Mouse (Mus musculus) lung, postnatal 0 days (tissue): ENCODE results near the gene Tor1aip2. TPM values are rescaled to one million over a fixed set of nuclear protein-coding genes. Genes with fewer than 3 reads are reported as not detected.

Experiments used
- ATAC-seq: fragments of 200-750 bp; cut with Nextera tagmentation; 2 replicates; pipeline ENCODE4 v1.8.0; 2017; ENCODE audit warnings: moderate library complexity
- DNase-seq: peaks from one replicate; pipeline ENCODE4 v3.0.0-alpha.2; 2016; ENCODE audit warnings: low spot score
- H3K27ac ChIP-seq: fragments of 300-500 bp; sonication (generic); 2 replicates; pipeline ENCODE4 v1.5.1; 2014; ENCODE audit warnings: antibody characterized with exemption, mild to moderate bottlenecking, low read length, mixed read lengths
- H3K27me3 ChIP-seq: fragments of 300-500 bp; sonication (generic); replicated peaks from 2 replicates; pipeline ENCODE4 v1.6.1; 2014; ENCODE audit warnings: low read length, mixed read lengths; ENCODE audit not compliant: insufficient read depth
- H3K36me3 ChIP-seq: fragments of 300-500 bp; sonication (generic); 2 replicates; pipeline ENCODE4 v1.6.1; 2014; ENCODE audit warnings: low read length, mixed read lengths; ENCODE audit not compliant: insufficient read depth
- H3K4me1 ChIP-seq: fragments of 300-500 bp; sonication (generic); 2 replicates; pipeline ENCODE4 v1.6.1; 2014; ENCODE audit warnings: antibody characterized with exemption, low read depth, low read length, mixed read lengths; ENCODE audit not compliant: insufficient read depth
- H3K4me2 ChIP-seq: fragments of 300-500 bp; sonication (generic); replicated peaks from 2 replicates; pipeline ENCODE4 v1.6.1; 2014; ENCODE audit warnings: low read depth, mild to moderate bottlenecking, low read length, moderate library complexity, mixed read lengths
- H3K4me3 ChIP-seq: fragments of 300-500 bp; sonication (generic); 2 replicates; pipeline ENCODE4 v1.5.1; 2014; ENCODE audit warnings: low read depth, low read length
- H3K9ac ChIP-seq: fragments of 300-500 bp; sonication (generic); replicated peaks from 2 replicates; pipeline ENCODE4 v1.6.1; 2014; ENCODE audit warnings: low read depth, mild to moderate bottlenecking
- H3K9me3 ChIP-seq: fragments of 300-500 bp; sonication (generic); 2 replicates; pipeline ENCODE4 v1.6.1; 2016; ENCODE audit warnings: low read length, mixed read lengths
- CTCF ChIP-seq: IDR thresholded peaks from 2 replicates; pipeline ENCODE4 v1.5.1; 2016; ENCODE audit warnings: antibody characterized with exemption, mild to moderate bottlenecking
- EP300 ChIP-seq: IDR thresholded peaks from 2 replicates; pipeline ENCODE4 v1.6.1; 2016; ENCODE audit warnings: antibody characterized with exemption, mild to moderate bottlenecking, control low read depth
- WGBS: fragments of 180-500 bp; shearing (Covaris S2); extraction: QIAGEN DNeasy Blood & Tissue Kit; methylation state at CpG from one replicate; pipeline ENCODE4 v1.1.7; 2014; 5-methylcytosine and 5-hydroxymethylcytosine counted together
- polyA plus RNA-seq: library from polyadenylated mRNA; unstranded; fragments of >200 nt; fragmentation: Nextera tagmentation; extraction: Ambion mirVana; gene quantifications from 2 replicates; pipeline ENCODE4 v1.2.1, GENCODE M21; 2015

Gene Tor1aip2
- polyA plus RNA-seq, 1 experiment from 2014 or later, result 55.2 TPM

DNA sequence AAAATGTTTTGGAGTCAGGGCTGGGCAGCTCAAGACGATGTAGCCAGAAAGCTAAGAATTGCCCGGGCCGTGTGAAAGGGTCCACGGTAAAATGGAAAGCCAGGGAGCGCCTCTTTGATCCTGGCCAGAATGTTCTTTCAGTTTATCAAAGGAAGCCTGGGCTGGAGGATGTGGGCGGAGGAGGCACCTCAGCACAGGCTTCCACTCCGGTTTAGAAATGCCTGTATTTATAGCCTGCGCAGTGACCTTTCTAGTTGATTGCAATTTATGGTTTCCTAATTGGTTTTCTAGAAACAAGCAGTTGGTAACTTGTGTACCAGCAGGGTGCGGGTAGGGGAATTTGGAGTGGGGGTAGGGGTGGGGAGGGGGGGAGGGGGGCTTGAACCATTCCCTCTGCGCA lies 73.2 kb downstream of the Tor1aip2 start:
- ATAC-seq (no peak), DNase-seq (no peak)
- TF ChIP-seq EP300, result no peak
- TF ChIP-seq CTCF, result no peak
- no peak overlapping the region for H3K4me2 ChIP-seq
- no peak overlapping the region for H3K27ac ChIP-seq
- WGBS, result 41% methylated on average over 10 of the region's 10 CpGs
- no peak overlapping the region for H3K9ac ChIP-seq
- H3K9me3 ChIP-seq, result no peaks in the 10 kb centered on the region
- 0 out of 2 replicates have a peak, but pooled peaks cover 3% of the 10 kb centered on the region for H3K4me1 ChIP-seq
- no peaks in the 10 kb centered on the region for H3K27me3 ChIP-seq
- H3K4me3 ChIP-seq, result no peak overlapping the region
- H3K36me3 ChIP-seq, result no peaks in the 10 kb centered on the region

GRCm38 (mm10) chr1:156111090-156111489 lies 75.9 kb downstream of the Tor1aip2 start:
- Histone ChIP-seq H3K9me3 (no peaks in the 10 kb centered on the region), H3K4me2 (no peak overlapping the region), H3K4me1 (0 out of 2 replicates have a peak, but pooled peaks cover 3% of the 10 kb centered on the region), H3K4me3 (no peak overlapping the region), H3K9ac (no peak overlapping the region), H3K27ac (no peak overlapping the region), H3K27me3 (no peaks in the 10 kb centered on the region), H3K36me3 (no peaks in the 10 kb centered on the region)
- WGBS, result 74% methylated on average over 9 of the region's 9 CpGs
- no peak for TF ChIP-seq EP300
- peak; percentile 43 for TF ChIP-seq CTCF
- DNase-seq (no peak), ATAC-seq (no peak)

DNA sequence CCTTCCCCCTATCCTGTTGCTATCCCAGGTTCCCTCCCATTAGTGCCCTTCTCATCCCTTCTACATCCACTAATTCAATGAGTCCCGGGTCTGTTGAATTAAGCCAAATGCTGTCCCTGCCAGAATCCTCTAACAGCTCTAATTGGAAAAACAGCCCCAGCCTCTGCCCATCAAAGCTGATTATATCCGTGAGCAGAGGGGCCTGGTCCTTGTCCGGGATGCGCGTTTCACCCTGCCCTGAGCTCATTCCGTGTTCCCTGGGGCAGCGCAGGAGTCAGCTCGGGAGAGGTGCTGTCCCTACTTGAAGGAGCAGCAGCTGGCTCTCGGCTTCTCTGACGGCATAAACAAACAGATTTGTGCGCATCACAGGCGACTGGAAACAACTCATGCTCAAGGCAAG lies 76.5 kb downstream of the Tor1aip2 start:
- Histone ChIP-seq H3K36me3 (no peaks in the 10 kb centered on the region), H3K27ac (no peak overlapping the region), H3K9me3 (no peaks in the 10 kb centered on the region), H3K9ac (no peak overlapping the region), H3K4me2 (no peak overlapping the region), H3K27me3 (no peaks in the 10 kb centered on the region), H3K4me1 (0 out of 2 replicates have a peak, but pooled peaks cover 3% of the 10 kb centered on the region), H3K4me3 (no peak overlapping the region)
- ATAC-seq (no peak), DNase-seq (no peak)
- no peak for TF ChIP-seq EP300
- TF ChIP-seq CTCF, result no peak
- WGBS, result 35% methylated on average over 12 of the region's 12 CpGs

DNA sequence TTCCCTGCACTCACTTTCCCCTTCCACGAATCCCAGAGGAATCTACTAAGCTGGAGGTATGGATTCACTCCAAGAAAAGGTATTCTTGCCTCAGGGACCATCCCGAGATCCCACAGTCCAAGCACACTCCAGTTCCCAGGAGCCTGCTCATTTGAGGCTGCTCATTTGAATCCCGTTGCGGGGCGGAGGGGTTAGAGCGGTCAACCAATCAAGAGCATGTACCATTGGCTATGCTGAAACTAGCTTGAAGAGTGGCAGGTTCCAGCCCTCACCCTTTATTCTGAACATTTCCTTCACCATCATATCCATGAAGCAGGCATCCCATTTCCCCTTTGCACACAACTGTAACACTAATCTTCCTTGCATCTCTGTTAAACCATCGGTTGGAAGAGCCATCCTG lies 76.9 kb downstream of the Tor1aip2 start:
- Histone ChIP-seq H3K27ac (no peak overlapping the region), H3K9me3 (no peaks in the 10 kb centered on the region), H3K4me2 (no peak overlapping the region), H3K27me3 (no peaks in the 10 kb centered on the region), H3K36me3 (no peaks in the 10 kb centered on the region), H3K9ac (no peak overlapping the region), H3K4me1 (0 out of 2 replicates have a peak, but pooled peaks cover 3% of the 10 kb centered on the region), H3K4me3 (no peak overlapping the region)
- DNase-seq (no peak), ATAC-seq (no peak)
- WGBS, result 60% methylated on average over 7 of the region's 7 CpGs
- no peak for TF ChIP-seq EP300
- no peak for TF ChIP-seq CTCF

- H3K27ac ChIP-seq, result no peak overlapping the region
- no peaks in the 10 kb centered on the region for H3K27me3 ChIP-seq
- H3K4me1 ChIP-seq, result 0 out of 2 replicates have a peak, but pooled peaks cover 3% of the 10 kb centered on the region
- no peak for DNase-seq
- H3K4me3 ChIP-seq, result no peak overlapping the region
- H3K36me3 ChIP-seq, result no peaks in the 10 kb centered on the region
- TF ChIP-seq EP300, result no peak
- TF ChIP-seq CTCF, result no peak
- no peak overlapping the region for H3K9ac ChIP-seq
- no peaks in the 10 kb centered on the region for H3K9me3 ChIP-seq
- no peak for ATAC-seq
- 69% methylated on average over 8 of the region's 8 CpGs for WGBS
- H3K4me2 ChIP-seq, result no peak overlapping the region
Measured at GRCm38 (mm10) chr1:156113884-156114499, 78.8 kb downstream of the Tor1aip2 start.

GRCm38 (mm10) chr1:156116770-156117169 lies 81.6 kb downstream of the Tor1aip2 start:
- no peaks in the 10 kb centered on the region for H3K9me3 ChIP-seq
- no peak overlapping the region for H3K4me2 ChIP-seq
- 25% methylated on average over 3 of the region's 3 CpGs for WGBS
- ATAC-seq (no peak), DNase-seq (no peak)
- no peaks in the 10 kb centered on the region for H3K27me3 ChIP-seq
- TF ChIP-seq CTCF (no peak), EP300 (no peak)
- no peak overlapping the region for H3K4me3 ChIP-seq
- H3K4me1 ChIP-seq, result no peaks in the 10 kb centered on the region
- no peaks in the 10 kb centered on the region for H3K36me3 ChIP-seq
- H3K27ac ChIP-seq, result no peak overlapping the region
- H3K9ac ChIP-seq, result no peak overlapping the region

Other genes with a start within 250 kb of the Tor1aip2 start
- gene Qsox1, start 222.5 kb upstream of the Tor1aip2 start, polyA plus RNA-seq, result 58.1 and 62.9 TPM in 2 replicates
- gene Cep350, start 62.1 kb upstream of the Tor1aip2 start, polyA plus RNA-seq, result 9.3 and 11.0 TPM in 2 replicates
- 51.1 and 54.8 TPM in 2 replicates for gene Tor1aip1, start 1.1 kb downstream of the Tor1aip2 start, polyA plus RNA-seq
- 0.04 and 0.10 TPM in 2 replicates for gene Fam163a, start 169.6 kb downstream of the Tor1aip2 start, polyA plus RNA-seq